Mouse (Mus musculus): ENCODE measurements at regions not wholly inside any gene's neighbourhood (a gene's known extent, or its start where the extent isn't known, plus 50 kb on each side); places are given as distances from the start of the nearest gene placed in this dataset.

DNA sequence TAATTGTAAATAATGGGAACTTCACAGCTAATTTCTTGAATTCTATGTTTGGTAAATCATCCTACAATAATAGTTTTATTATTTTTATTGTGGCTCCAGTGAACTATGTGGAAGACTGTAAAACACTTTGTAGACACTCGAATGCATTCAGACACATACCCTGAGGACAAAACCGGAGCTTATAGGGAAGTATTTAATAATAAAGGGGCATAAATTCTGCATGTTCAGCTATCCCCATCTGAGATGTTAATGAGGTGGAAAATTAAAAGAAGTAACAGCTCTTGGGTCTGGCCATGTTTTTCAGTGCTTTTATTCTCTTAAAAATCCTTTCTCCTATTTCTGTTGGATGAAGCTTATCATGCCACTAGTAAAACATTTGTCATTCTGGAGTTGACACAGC is 657.8 kb downstream of the 1190002N15Rik start:
- TF ChIP-seq POLR2A (IDR thresholded peaks at IDR 0.05; ENCODE audit: borderline replicate concordance, insufficient read depth, low read length): no peak
- no peak for TF ChIP-seq CTCF (IDR thresholded peaks at IDR 0.05; ENCODE audit: borderline replicate concordance, insufficient read depth, low read depth, low read length)

Data from cerebellum, adult 2 months (tissue).